ENCODE assay signal across 18 mouse cellular contexts in the genomic region with DNA sequence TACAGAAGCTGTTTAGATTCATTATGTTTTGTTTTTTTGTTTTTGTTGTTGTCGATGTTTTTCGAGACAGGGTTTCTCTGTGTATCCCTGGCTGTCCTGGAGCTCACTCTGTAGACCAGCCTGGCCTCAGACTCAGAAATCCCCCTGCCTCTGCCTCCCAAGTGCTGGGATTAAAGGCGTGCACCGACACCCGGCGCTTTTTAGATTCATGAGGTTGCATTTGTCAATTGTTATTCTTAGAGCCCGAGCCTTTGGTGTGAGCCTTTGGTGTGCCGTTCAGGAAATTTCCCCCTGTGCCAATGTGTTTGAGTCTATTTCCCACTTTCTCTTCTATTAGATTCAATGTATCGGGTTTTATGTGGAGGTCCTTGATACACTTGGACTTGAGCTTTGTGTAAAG. TPM values are rescaled to one million over a fixed set of nuclear protein-coding genes. Genes with fewer than 3 reads are reported as not detected.
"Had no signal": no experiment of that assay in that cellular context is flagged by ENCODE, and none has a peak within 500 bp of the region (broad histone marks: within the 10 kb centered on the region; RNA-seq: fewer than 3 reads in every experiment).

No protein-coding gene starts in this region.

- H3K9ac ChIP-seq: liver, postnatal 0 days; lung, embryonic 15.5 days; midbrain, embryonic 12.5 days; midbrain, embryonic 15.5 days; neural tube, embryonic 12.5 days; stomach, embryonic 15.5 days had no signal

- H3K4me2 ChIP-seq: lung, embryonic 15.5 days; midbrain, embryonic 12.5 days; midbrain, embryonic 15.5 days; neural tube, embryonic 12.5 days; stomach, embryonic 15.5 days had no signal

- DNase-seq: liver, postnatal 0 days; lung, adult 2 months; lung, postnatal 14 days; lung, postnatal 36 days; right cerebral cortex, postnatal 14 days; thymus, adult 2 months; thymus, postnatal 25 days; thymus, postnatal 4 days had no signal

- H3K27ac ChIP-seq: lung, embryonic 15.5 days; macrophage; midbrain, embryonic 12.5 days; midbrain, embryonic 15.5 days; neural tube, embryonic 12.5 days; stomach, embryonic 15.5 days; stomach, postnatal 0 days had no signal

- H3K27me3 ChIP-seq: lung, embryonic 15.5 days; megakaryocyte, embryonic 14.5 days; midbrain, embryonic 12.5 days; midbrain, embryonic 15.5 days; neural tube, embryonic 12.5 days; stomach, embryonic 15.5 days had no signal

- H3K9me3 ChIP-seq: midbrain, embryonic 15.5 days; stomach, embryonic 15.5 days had no signal

- H3K4me3 ChIP-seq: lung, embryonic 15.5 days; megakaryocyte, embryonic 14.5 days; midbrain, embryonic 12.5 days; midbrain, embryonic 15.5 days; neural tube, embryonic 12.5 days; stomach, embryonic 15.5 days had no signal

- ATAC-seq: liver, postnatal 0 days; lung, postnatal 0 days; midbrain, embryonic 15.5 days had no signal

RNA-seq across cellular contexts. Expression of gene Cyp4f18, which starts 54.8 kb away (rescaled TPM):
- total RNA-seq: midbrain, postnatal 0 days had no signal
